Mouse (Mus musculus) liver, adult 2 months (tissue): ENCODE measurements around the gene Ptpn11.

ENCODE experiments used
- CTCF ChIP-seq: fragments of 200-500 bp; IDR thresholded peaks from 2 replicates; pipeline ENCODE4 v1.5.1; 2011; ENCODE audit warnings: low read depth, low read length, control low read depth
- POLR2A ChIP-seq: fragments of 200-500 bp; IDR thresholded peaks from 2 replicates; pipeline ENCODE4 v1.6.1; 2011; ENCODE audit warnings: low read length, control low read depth; ENCODE audit not compliant: insufficient read depth; ENCODE audit errors: extremely low read depth

GRCm38 (mm10) chr5:121189182-121189581 is 2.0 kb downstream of the Ptpn11 start:
- TF ChIP-seq CTCF (no peak), POLR2A (no peak)
